Mouse (Mus musculus): ENCODE measurements around the gene Gm525. TPM values are rescaled to one million over a fixed set of nuclear protein-coding genes. Genes with fewer than 3 reads are reported as not detected.
A peak's percentile ranks its signal among the peaks of the same experiment; 100 is the strongest.

Gm525 gene
- not detected for polyA plus RNA-seq (2012; fragmentation: generic; extraction: Trizol)
- long read RNA-seq, experiment 1: 0 reads
- long read RNA-seq, experiment 2: 0 reads

- no peak within 1 kb of the TSS for H3ac ChIP-seq (ENCODE audit: control insufficient read depth, insufficient read length, low read depth)
- no peak within 1 kb of the TSS for H3K4me3 ChIP-seq (ENCODE audit: insufficient read depth, poor library complexity, severe bottlenecking)
- TF ChIP-seq MYOD1 (IDR thresholded peaks at IDR 0.05; ENCODE audit: control insufficient read depth, insufficient read length, low read depth) (no peak), CEBPB (IDR thresholded peaks at IDR 0.05; ENCODE audit: low read depth) (no peak), CTCF (IDR thresholded peaks at IDR 0.05; ENCODE audit: control insufficient read depth, insufficient read depth, insufficient read length) (no peak), MYOG (IDR thresholded peaks at IDR 0.05; ENCODE audit: control insufficient read depth, extremely low read depth, insufficient read length) (no peak), USF1 (IDR thresholded peaks at IDR 0.05; ENCODE audit: low read depth) (no peak), MAX (IDR thresholded peaks at IDR 0.05) (no peak), FOSL1 (IDR thresholded peaks at IDR 0.05; ENCODE audit: insufficient read depth, low read length, poor library complexity, severe bottlenecking) (no peak)
- H3K27me3 ChIP-seq (ENCODE audit: control insufficient read depth, insufficient read depth, insufficient read length): peaks cover 4% of the 10 kb centered on the region
- no peaks in the 10 kb centered on the region for H3K79me2 ChIP-seq (ENCODE audit: control insufficient read depth, insufficient read depth)
- H3K79me3 ChIP-seq (ENCODE audit: low read depth): no peaks in the 10 kb centered on the region
- H3K36me3 ChIP-seq (ENCODE audit: control insufficient read depth, insufficient read depth): no peaks in the 10 kb centered on the region
Observed at GRCm38 (mm10) chr11:89073541-89073940, at the start of gene Gm525. Gm525 (plus strand) TSS chr11:89073841.

GRCm38 (mm10) chr11:89024181-89024881, 49.3 kb upstream of the Gm525 start:
- no peak overlapping the region for H3K4me3 ChIP-seq (ENCODE audit: insufficient read depth, poor library complexity, severe bottlenecking)
- H3ac ChIP-seq (ENCODE audit: control insufficient read depth, insufficient read length, low read depth): no peak overlapping the region
- TF ChIP-seq FOSL1 (IDR thresholded peaks at IDR 0.05; ENCODE audit: insufficient read depth, low read length, poor library complexity, severe bottlenecking): peak; percentile 12
- TF ChIP-seq CEBPB (IDR thresholded peaks at IDR 0.05; ENCODE audit: low read depth): no peak
- no peaks in the 10 kb centered on the region for H3K79me3 ChIP-seq (ENCODE audit: low read depth)
- no peaks in the 10 kb centered on the region for H3K27me3 ChIP-seq (ENCODE audit: control insufficient read depth, insufficient read depth, insufficient read length)
- H3K79me2 ChIP-seq (ENCODE audit: control insufficient read depth, insufficient read depth): no peaks in the 10 kb centered on the region
- no peaks in the 10 kb centered on the region for H3K36me3 ChIP-seq (ENCODE audit: control insufficient read depth, insufficient read depth)

GRCm38 (mm10) chr11:89025603-89026002, 48.0 kb upstream of the Gm525 start:
- TF ChIP-seq MYOD1 (IDR thresholded peaks at IDR 0.05; ENCODE audit: control insufficient read depth, insufficient read length, low read depth) (peak; percentile 72), MAX (IDR thresholded peaks at IDR 0.05) (no peak)
- H3K36me3 ChIP-seq (ENCODE audit: control insufficient read depth, insufficient read depth): no peaks in the 10 kb centered on the region
- no peak overlapping the region for H3ac ChIP-seq (ENCODE audit: control insufficient read depth, insufficient read length, low read depth)
- no peaks in the 10 kb centered on the region for H3K79me2 ChIP-seq (ENCODE audit: control insufficient read depth, insufficient read depth)
- no peaks in the 10 kb centered on the region for H3K27me3 ChIP-seq (ENCODE audit: control insufficient read depth, insufficient read depth, insufficient read length)
- no peaks in the 10 kb centered on the region for H3K79me3 ChIP-seq (ENCODE audit: low read depth)
- H3K4me3 ChIP-seq (ENCODE audit: insufficient read depth, poor library complexity, severe bottlenecking): no peak overlapping the region

GRCm38 (mm10) chr11:89026117-89026516, 47.5 kb upstream of the Gm525 start:
- no peak overlapping the region for H3ac ChIP-seq (ENCODE audit: control insufficient read depth, insufficient read length, low read depth)
- no peaks in the 10 kb centered on the region for H3K79me3 ChIP-seq (ENCODE audit: low read depth)
- no peak overlapping the region for H3K4me3 ChIP-seq (ENCODE audit: insufficient read depth, poor library complexity, severe bottlenecking)
- H3K27me3 ChIP-seq (ENCODE audit: control insufficient read depth, insufficient read depth, insufficient read length): no peaks in the 10 kb centered on the region
- TF ChIP-seq CTCF (IDR thresholded peaks at IDR 0.05; ENCODE audit: control insufficient read depth, insufficient read depth, insufficient read length): no peak
- TF ChIP-seq MAX (IDR thresholded peaks at IDR 0.05): no peak
- TF ChIP-seq FOSL1 (IDR thresholded peaks at IDR 0.05; ENCODE audit: insufficient read depth, low read length, poor library complexity, severe bottlenecking): no peak
- no peak for TF ChIP-seq USF1 (IDR thresholded peaks at IDR 0.05; ENCODE audit: low read depth)
- no peak for TF ChIP-seq MYOG (IDR thresholded peaks at IDR 0.05; ENCODE audit: control insufficient read depth, extremely low read depth, insufficient read length)
- no peak for TF ChIP-seq MYOD1 (IDR thresholded peaks at IDR 0.05; ENCODE audit: control insufficient read depth, insufficient read length, low read depth)
- no peak for TF ChIP-seq CEBPB (IDR thresholded peaks at IDR 0.05; ENCODE audit: low read depth)
- H3K36me3 ChIP-seq (ENCODE audit: control insufficient read depth, insufficient read depth): no peaks in the 10 kb centered on the region
- no peaks in the 10 kb centered on the region for H3K79me2 ChIP-seq (ENCODE audit: control insufficient read depth, insufficient read depth)

- Histone ChIP-seq H3K79me3 (ENCODE audit: low read depth) (no peaks in the 10 kb centered on the region), H3K27me3 (ENCODE audit: control insufficient read depth, insufficient read depth, insufficient read length) (no peaks in the 10 kb centered on the region)
- TF ChIP-seq MYOD1 (IDR thresholded peaks at IDR 0.05; ENCODE audit: control insufficient read depth, insufficient read length, low read depth): peak; percentile 19
- no peak for TF ChIP-seq CTCF (IDR thresholded peaks at IDR 0.05; ENCODE audit: control insufficient read depth, insufficient read depth, insufficient read length)
Observed at GRCm38 (mm10) chr11:89027955-89028361, 45.7 kb upstream of the Gm525 start.

GRCm38 (mm10) chr11:89028871-89029405, 44.7 kb upstream of the Gm525 start:
- no peak for TF ChIP-seq MYOG (IDR thresholded peaks at IDR 0.05; ENCODE audit: control insufficient read depth, extremely low read depth, insufficient read length)
- TF ChIP-seq CEBPB (IDR thresholded peaks at IDR 0.05; ENCODE audit: low read depth): no peak
- TF ChIP-seq MAX (IDR thresholded peaks at IDR 0.05): no peak
- Histone ChIP-seq H3K79me2 (ENCODE audit: control insufficient read depth, insufficient read depth) (no peaks in the 10 kb centered on the region), H3K79me3 (ENCODE audit: low read depth) (no peaks in the 10 kb centered on the region), H3K4me3 (ENCODE audit: insufficient read depth, poor library complexity, severe bottlenecking) (no peak overlapping the region), H3ac (ENCODE audit: control insufficient read depth, insufficient read length, low read depth) (no peak overlapping the region), H3K36me3 (ENCODE audit: control insufficient read depth, insufficient read depth) (no peaks in the 10 kb centered on the region), H3K27me3 (ENCODE audit: control insufficient read depth, insufficient read depth, insufficient read length) (no peaks in the 10 kb centered on the region)

More at GRCm38 (mm10) chr11:89027955-89028361, 45.7 kb upstream of the Gm525 start:
- Histone ChIP-seq H3K36me3 (ENCODE audit: control insufficient read depth, insufficient read depth) (no peaks in the 10 kb centered on the region), H3ac (ENCODE audit: control insufficient read depth, insufficient read length, low read depth) (no peak overlapping the region), H3K4me3 (ENCODE audit: insufficient read depth, poor library complexity, severe bottlenecking) (no peak overlapping the region), H3K79me2 (ENCODE audit: control insufficient read depth, insufficient read depth) (no peaks in the 10 kb centered on the region)
